Mouse (Mus musculus) embryonic facial prominence, embryonic 15.5 days (tissue): ENCODE measurements at regions not wholly inside any gene's neighbourhood (a gene's known extent, or its start where the extent isn't known, plus 50 kb on each side); places are given as distances from the start of the nearest gene placed in this dataset.

ENCODE experiments used
- ATAC-seq: fragments of 200-750 bp; cut with Nextera tagmentation; 2 replicates; pipeline ENCODE4 v1.8.0; 2017; ENCODE audit warnings: low read depth, moderate TSS enrichment; ENCODE audit not compliant: insufficient number of reproducible peaks, low FRiP score, low TSS enrichment
- H3K27ac ChIP-seq: fragments of 300-500 bp; sonication (generic); replicated peaks from 2 replicates; pipeline ENCODE4 v1.5.1; 2015; ENCODE audit warnings: mild to moderate bottlenecking, inconsistent platforms
- H3K27me3 ChIP-seq: fragments of 300-500 bp; sonication (generic); 2 replicates; pipeline ENCODE4 v1.6.1; 2015; ENCODE audit warnings: inconsistent platforms
- H3K36me3 ChIP-seq: fragments of 300-500 bp; sonication (generic); 2 replicates; pipeline ENCODE4 v1.6.1; 2015; ENCODE audit warnings: mild to moderate bottlenecking, inconsistent platforms
- H3K4me1 ChIP-seq: fragments of 300-500 bp; sonication (generic); 2 replicates; pipeline ENCODE4 v1.6.1; 2015; ENCODE audit warnings: inconsistent platforms
- H3K4me2 ChIP-seq: fragments of 300-500 bp; sonication (generic); replicated peaks from 2 replicates; pipeline ENCODE4 v1.6.1; 2015; ENCODE audit warnings: mild to moderate bottlenecking, inconsistent platforms
- H3K4me3 ChIP-seq: fragments of 300-500 bp; sonication (generic); replicated peaks from 2 replicates; pipeline ENCODE4 v1.5.1; 2015; ENCODE audit warnings: mild to moderate bottlenecking, inconsistent platforms
- H3K9ac ChIP-seq: fragments of 300-500 bp; sonication (generic); 2 replicates; pipeline ENCODE4 v1.6.1; 2015; ENCODE audit warnings: inconsistent platforms
- H3K9me3 ChIP-seq: fragments of 300-500 bp; sonication (generic); replicated peaks from 2 replicates; pipeline ENCODE4 v1.6.1; 2016; ENCODE audit warnings: inconsistent platforms
- whole genome bisulfite sequencing: fragments of 180-500 bp; shearing (Covaris S2); methylation state at CpG from one replicate; pipeline ENCODE4 v1.1.7; 2015; 5-methylcytosine and 5-hydroxymethylcytosine counted together

DNA sequence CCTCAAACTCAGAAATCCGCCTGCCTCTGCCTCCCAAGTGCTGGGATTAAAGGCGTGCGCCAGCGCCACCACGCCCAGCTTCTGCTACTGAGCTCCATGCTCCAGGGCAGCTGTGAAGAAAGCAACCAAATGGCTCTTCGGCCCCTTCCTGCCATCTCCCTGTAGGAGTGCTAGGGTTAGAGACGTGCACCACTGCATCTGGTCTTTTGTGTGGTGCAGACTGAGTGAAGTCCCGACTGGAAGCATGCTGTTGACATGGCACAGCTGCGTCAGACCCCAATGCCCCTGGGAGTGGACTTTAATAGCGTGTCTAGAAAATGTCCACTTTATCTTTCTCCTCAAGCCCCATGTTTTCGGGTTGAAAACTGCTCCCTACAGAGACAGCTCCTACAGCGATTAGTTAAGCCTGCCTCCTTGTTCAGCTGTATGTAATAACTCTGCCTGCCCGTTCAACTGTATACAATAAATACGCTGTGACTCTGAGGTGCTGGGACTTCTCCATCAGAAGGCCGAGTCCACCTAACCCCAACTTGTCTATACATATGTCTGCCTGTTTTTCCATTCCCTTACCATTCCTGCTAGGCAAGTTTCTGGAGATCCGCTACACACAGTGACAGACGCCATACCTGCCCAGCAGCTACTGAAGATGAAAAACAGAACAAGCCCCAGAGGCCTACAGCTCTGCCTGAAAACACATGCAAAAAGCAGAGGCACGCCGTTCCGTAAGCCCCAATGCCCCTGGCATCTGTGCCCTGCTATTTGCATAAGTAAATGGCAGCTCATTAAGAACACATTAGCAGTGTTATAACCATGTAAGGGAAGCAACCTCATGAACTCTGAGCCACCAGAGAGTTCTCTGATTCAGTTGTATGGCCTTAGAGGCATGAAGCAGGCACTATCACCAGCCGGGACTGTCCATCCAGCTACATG, 105.2 kb downstream of the Ier5 start:
- 66% methylated on average over 21 of the region's 21 CpGs for WGBS

GRCm38 (mm10) chr1:154983325-154983724, 99.0 kb upstream of the Cacna1e start:
- Histone ChIP-seq H3K27ac (no peak overlapping the region), H3K9me3 (no peaks in the 10 kb centered on the region), H3K9ac (no peak overlapping the region), H3K36me3 (no peaks in the 10 kb centered on the region), H3K4me2 (no peak overlapping the region), H3K4me3 (no peak overlapping the region), H3K27me3 (no peaks in the 10 kb centered on the region), H3K4me1 (no peaks in the 10 kb centered on the region)
- 83% methylated on average over 7 of the region's 7 CpGs for WGBS
- ATAC-seq, result no peak

More for the DNA sequence above, 105.2 kb downstream of the Ier5 start:
- H3K27ac ChIP-seq, result no peak overlapping the region
- H3K27me3 ChIP-seq, result no peaks in the 10 kb centered on the region
- no peak overlapping the region for H3K9ac ChIP-seq
- H3K4me3 ChIP-seq, result no peak overlapping the region
- H3K36me3 ChIP-seq, result no peaks in the 10 kb centered on the region
- H3K4me2 ChIP-seq, result no peak overlapping the region
- peaks cover 13% of the 10 kb centered on the region; the same call in 1 of the 2 replicates for H3K4me1 ChIP-seq
- ATAC-seq, result no peak
- H3K9me3 ChIP-seq, result no peaks in the 10 kb centered on the region

DNA sequence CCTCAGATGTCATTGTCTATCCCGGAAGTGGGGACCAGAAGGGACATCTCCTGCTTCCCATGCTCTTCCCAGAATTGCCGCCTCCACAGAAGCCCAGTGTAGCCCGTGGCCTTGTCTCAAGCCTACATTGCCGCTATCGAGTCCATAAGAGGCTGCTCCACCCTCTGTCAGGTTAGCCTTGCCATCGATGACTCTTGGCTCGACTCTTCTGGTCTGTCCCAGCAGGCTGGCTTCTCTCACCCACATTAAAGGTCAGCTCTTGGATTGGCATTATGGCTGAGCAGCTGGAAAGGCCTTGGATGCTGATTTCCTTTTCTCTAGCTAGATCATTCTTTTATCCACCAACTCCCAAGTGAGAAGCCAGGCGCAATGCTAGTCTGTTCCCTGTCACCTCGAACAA, 98.5 kb upstream of the Cacna1e start:
- Histone ChIP-seq H3K4me2 (no peak overlapping the region), H3K27ac (no peak overlapping the region), H3K4me3 (no peak overlapping the region), H3K27me3 (no peaks in the 10 kb centered on the region), H3K4me1 (no peaks in the 10 kb centered on the region), H3K36me3 (no peaks in the 10 kb centered on the region), H3K9me3 (no peaks in the 10 kb centered on the region), H3K9ac (no peak overlapping the region)
- no peak for ATAC-seq
- 91% methylated on average over 9 of the region's 9 CpGs for WGBS

DNA sequence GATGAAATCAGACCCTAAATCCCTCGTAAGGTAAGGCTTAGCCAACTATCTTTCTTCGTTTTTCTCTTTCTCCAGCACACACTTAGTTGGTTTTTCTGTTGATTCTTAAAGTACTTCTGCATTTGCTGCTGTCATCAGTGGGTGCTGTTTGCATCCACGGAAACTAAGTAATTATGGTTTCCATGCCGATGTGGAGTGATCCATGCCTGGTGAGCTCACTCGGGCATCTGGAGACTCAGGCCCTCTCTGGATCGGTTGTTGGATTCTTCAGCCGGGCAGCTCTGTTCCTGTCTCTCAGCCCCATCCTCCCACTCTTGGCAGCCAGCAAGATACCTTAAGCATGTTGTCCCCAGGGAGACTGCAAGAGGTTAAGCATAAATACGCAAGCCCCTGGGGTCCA, 97.4 kb upstream of the Cacna1e start:
- no peaks in the 10 kb centered on the region for H3K4me1 ChIP-seq
- H3K4me3 ChIP-seq, result no peak overlapping the region
- no peaks in the 10 kb centered on the region for H3K27me3 ChIP-seq
- H3K9me3 ChIP-seq, result no peaks in the 10 kb centered on the region
- H3K27ac ChIP-seq, result no peak overlapping the region
- no peak for ATAC-seq
- H3K9ac ChIP-seq, result no peak overlapping the region
- 63% methylated on average over 8 of the region's 8 CpGs for WGBS
- H3K36me3 ChIP-seq, result no peaks in the 10 kb centered on the region
- no peak overlapping the region for H3K4me2 ChIP-seq

DNA sequence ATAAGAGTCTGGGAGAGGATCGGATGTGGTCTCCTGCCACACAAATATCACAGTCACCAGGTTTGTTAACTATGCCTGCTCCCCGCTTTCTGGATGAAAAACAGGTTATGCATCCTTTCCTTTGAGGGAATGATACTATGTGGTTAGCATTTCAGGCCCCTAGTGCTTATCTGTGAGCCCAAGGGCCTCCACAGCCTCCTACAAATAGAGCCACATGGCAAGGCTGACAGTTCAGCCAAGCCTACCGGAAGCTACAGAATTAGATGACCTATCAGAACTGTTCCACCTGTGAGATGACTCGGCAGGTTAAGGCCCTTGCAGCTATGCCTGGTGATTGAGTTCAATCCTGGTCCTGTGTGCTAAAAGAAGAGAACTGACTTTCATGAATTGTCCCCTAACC, 91.4 kb upstream of the Cacna1e start:
- no peak overlapping the region for H3K9ac ChIP-seq
- no peaks in the 10 kb centered on the region for H3K4me1 ChIP-seq
- 82% methylated on average over 4 of the region's 4 CpGs for WGBS
- ATAC-seq, result no peak
- H3K36me3 ChIP-seq, result no peaks in the 10 kb centered on the region
- H3K4me3 ChIP-seq, result no peak overlapping the region
- H3K9me3 ChIP-seq, result no peaks in the 10 kb centered on the region
- H3K4me2 ChIP-seq, result no peak overlapping the region
- no peak overlapping the region for H3K27ac ChIP-seq
- no peaks in the 10 kb centered on the region for H3K27me3 ChIP-seq

DNA sequence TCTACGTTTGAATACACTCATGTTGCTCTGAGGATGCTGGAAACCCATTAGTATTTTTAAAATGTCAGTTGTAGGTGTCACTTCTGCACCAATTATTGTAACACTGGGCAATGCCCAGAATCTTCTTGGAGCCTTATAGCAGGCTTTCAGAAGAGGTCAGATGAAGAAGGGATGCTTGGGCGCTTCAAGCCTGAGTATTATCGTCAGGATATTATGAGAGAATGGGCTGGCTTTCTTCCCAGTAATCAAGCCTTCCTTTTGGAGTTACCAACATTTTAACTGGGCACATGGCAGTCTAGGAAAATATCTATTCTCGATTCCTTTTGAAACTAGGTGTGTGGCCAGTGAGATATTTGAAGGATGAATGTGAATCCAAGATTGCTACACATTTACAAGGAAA, 77.0 kb upstream of the Cacna1e start:
- H3K27me3 ChIP-seq, result no peaks in the 10 kb centered on the region
- no peak overlapping the region for H3K27ac ChIP-seq
- H3K4me1 ChIP-seq, result no peaks in the 10 kb centered on the region
- no peak overlapping the region for H3K4me3 ChIP-seq
- no peak for ATAC-seq
- no peaks in the 10 kb centered on the region for H3K9me3 ChIP-seq
- no peaks in the 10 kb centered on the region for H3K36me3 ChIP-seq
- WGBS, result 79% methylated on average over 4 of the region's 4 CpGs
- no peak overlapping the region for H3K9ac ChIP-seq
- H3K4me2 ChIP-seq, result no peak overlapping the region

- Histone ChIP-seq H3K9me3 (no peaks in the 10 kb centered on the region), H3K9ac (no peak overlapping the region), H3K4me3 (no peak overlapping the region), H3K27me3 (no peaks in the 10 kb centered on the region), H3K4me2 (no peak overlapping the region), H3K4me1 (no peaks in the 10 kb centered on the region; the same call in 1 of the 2 replicates), H3K36me3 (no peaks in the 10 kb centered on the region), H3K27ac (no peak overlapping the region)
- ATAC-seq, result no peak
- 53% methylated on average over 5 of the region's 5 CpGs for WGBS
Observed at GRCm38 (mm10) chr1:154956625-154957031, 72.3 kb upstream of the Cacna1e start.

DNA sequence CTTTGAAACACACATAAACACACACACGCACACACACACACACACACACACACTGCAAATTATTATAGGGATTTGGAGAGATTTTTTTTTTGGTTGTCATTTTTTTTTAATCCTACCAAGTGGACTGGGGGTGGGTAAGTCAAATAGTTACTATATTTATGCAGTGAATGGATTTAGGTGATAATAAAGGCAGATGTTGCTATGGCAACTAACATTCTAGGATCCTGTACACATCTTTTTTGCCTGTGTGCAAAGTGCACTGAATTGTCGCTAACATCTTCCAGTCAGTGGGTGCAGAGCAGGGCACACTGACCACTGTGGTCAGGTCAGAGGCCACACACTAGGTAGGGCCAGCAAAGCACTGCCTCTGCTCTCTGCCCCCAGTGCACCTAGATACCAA, 68.4 kb upstream of the Cacna1e start:
- no peaks in the 10 kb centered on the region; the same call in 1 of the 2 replicates for H3K4me1 ChIP-seq
- no peak for ATAC-seq
- H3K36me3 ChIP-seq, result no peaks in the 10 kb centered on the region
- H3K9ac ChIP-seq, result no peak overlapping the region
- no peak overlapping the region for H3K4me3 ChIP-seq
- H3K27ac ChIP-seq, result no peak overlapping the region
- no peak overlapping the region for H3K4me2 ChIP-seq
- WGBS, result 78% methylated on average over 2 of the region's 2 CpGs
- H3K9me3 ChIP-seq, result no peaks in the 10 kb centered on the region
- H3K27me3 ChIP-seq, result no peaks in the 10 kb centered on the region
